Mouse (Mus musculus) B cell, adult 67 days (primary cell): ENCODE data around the gene Srsy. TPM values are rescaled to one million over a fixed set of nuclear protein-coding genes. Genes with fewer than 3 reads are reported as not detected.

Source experiments
- total RNA-seq, 2 experiments: library from RNA; stranded (reverse); gene quantifications; 4 replicates each; pipeline ENCODE4 v1.2.4; 2023

Gene Srsy
- not detected for total RNA-seq

DNA sequence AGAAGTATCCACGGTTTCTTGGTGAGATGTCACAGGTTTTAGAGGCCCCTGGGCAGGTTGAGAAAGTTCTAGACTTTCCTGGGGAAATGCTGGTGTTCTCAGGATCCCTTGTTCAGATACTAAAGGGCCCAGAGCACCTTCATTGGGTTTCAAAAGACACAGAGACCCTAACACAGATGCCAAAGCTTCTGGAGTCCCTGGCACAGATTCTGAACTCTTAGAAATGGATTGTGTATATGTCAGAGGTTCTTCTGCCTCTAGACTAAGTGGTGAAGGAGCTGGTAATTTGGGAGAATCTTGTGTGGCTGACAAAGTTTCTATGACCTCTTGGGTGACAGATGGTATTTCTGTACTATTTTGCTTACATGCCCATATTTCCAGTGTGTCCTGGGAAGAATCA is at the start of gene Srsy:
Gene Srsy, minus strand, starts transcription at position 101 of the 400 bp plus-strand sequence.

Other genes starting within 250 kb of the Srsy start
- not detected for gene Gm21904, start 91.1 kb downstream of the Srsy start, total RNA-seq
- gene Gm20772, start 62.6 kb downstream of the Srsy start, total RNA-seq = not detected
- not detected for gene Gm20831, start 62.6 kb downstream of the Srsy start, total RNA-seq
- not detected for gene Gm21764, start 124.5 kb upstream of the Srsy start, total RNA-seq
- gene Ssty1, start 151.8 kb upstream of the Srsy start, total RNA-seq = not detected